Mouse (Mus musculus): ENCODE data around the gene Mipep.

DNA sequence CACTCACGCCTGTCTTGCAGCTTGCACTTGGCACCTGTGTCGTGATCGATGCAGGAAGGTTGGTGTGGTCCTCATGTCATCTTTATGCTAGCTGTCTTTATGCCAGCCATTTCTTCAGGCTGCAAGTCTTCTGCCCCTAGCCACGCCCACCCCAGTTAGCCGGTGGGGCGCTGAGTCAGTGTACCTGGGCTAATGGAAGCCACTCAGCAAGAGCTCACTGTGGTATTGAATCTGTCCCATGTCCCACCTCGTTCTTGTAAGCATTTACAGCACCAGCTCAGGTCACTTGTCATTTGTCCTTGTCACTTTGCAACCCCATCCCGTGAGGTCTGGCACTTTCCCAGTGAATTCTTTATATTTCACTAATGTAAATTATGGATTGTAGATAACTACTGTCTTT, 43.3 kb upstream of the Mipep start:
- TF ChIP-seq POLR2A (IDR thresholded peaks at IDR 0.05; ENCODE audit: low read depth, low read length): no peak
- no peak for TF ChIP-seq CTCF (IDR thresholded peaks at IDR 0.05; ENCODE audit: extremely low read depth, insufficient read depth, insufficient read length, insufficient replicate concordance)
